ENCODE assay signal across 8 mouse cellular contexts in the genomic region with DNA sequence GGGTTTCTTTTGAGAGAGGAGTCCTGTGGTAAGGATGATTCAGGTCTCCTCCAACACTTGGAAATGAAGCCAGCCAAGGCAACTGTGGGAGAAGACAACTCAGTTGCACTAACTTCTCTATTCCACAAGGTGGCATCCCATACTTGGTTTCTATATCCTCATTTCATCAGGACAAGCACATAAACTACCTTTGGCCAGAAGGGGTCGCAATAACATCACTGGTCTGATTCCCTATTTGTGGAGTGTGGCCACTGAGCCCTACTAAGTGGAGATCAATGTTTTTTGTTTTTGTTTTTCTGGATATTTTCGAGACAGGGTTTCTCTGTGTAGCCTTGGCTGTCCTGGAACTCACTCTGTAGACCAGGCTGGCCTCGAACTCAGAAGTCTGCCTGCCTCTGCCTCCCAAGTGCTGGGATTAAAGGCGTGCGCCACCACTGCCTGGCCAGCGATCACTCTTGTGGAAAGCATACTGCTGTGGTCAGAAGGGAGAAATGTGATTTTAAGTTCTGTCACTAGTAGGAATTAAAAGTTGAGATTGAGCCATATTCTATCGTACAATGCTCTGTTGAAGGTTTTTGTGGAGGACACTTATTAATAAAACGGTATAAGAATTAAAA.
A peak's percentile ranks its signal among the peaks of the same experiment; 100 is the strongest.
DNase-seq lines count a peak whose midpoint lies in the region; ATAC-seq and TF ChIP-seq lines count a peak whose summit lies in the region.
"Not testable (repeated sequence)": the region's sequence is repeated elsewhere in the genome, so short reads cannot be mapped to it uniquely, and the experiment has no call there.

No protein-coding gene starts in this region.

- ATAC-seq in embryonic facial prominence, embryonic 15.5 days (ENCODE audit: insufficient number of reproducible peaks, low FRiP score, low TSS enrichment, low read depth), result peak; percentile 58
- ATAC-seq in kidney, embryonic 15.5 days (replicated peaks; ENCODE audit: low FRiP score), result peak; percentile 58
- peak; percentile 48 for ATAC-seq in limb, embryonic 13.5 days (ENCODE audit: low FRiP score, low read depth)
- peak; percentile 69 for ATAC-seq in midbrain, embryonic 14.5 days (ENCODE audit: low FRiP score, low TSS enrichment)
- peak; percentile 67 for ATAC-seq in stomach, postnatal 0 days (ENCODE audit: low FRiP score, low TSS enrichment)

- peak; percentile 33 for TF ChIP-seq CTCF in stomach, postnatal 0 days (IDR thresholded peaks at IDR 0.05; ENCODE audit: low read depth)

- not testable (repeated sequence) for H3K36me3 ChIP-seq in embryonic facial prominence, embryonic 15.5 days; heart, embryonic 10.5 days; kidney, embryonic 15.5 days; limb, embryonic 13.5 days; midbrain, embryonic 14.5 days (ENCODE audit: control insufficient read depth, insufficient read depth, low read length); stomach, postnatal 0 days (ENCODE audit: control insufficient read depth, insufficient read depth, low read length)

- not testable (repeated sequence) for H3K4me2 ChIP-seq in embryonic facial prominence, embryonic 15.5 days (replicated peaks); kidney, embryonic 15.5 days; limb, embryonic 13.5 days (replicated peaks); midbrain, embryonic 14.5 days (ENCODE audit: low read length); stomach, postnatal 0 days (replicated peaks; ENCODE audit: low read depth)

- WGBS in embryonic facial prominence, embryonic 15.5 days, result 67% methylated on average over 8 of the region's 8 CpGs
- WGBS in heart, embryonic 10.5 days, result 63% methylated on average over 8 of the region's 8 CpGs
- WGBS in kidney, embryonic 15.5 days, result 69% methylated on average over 8 of the region's 8 CpGs
- 68% methylated on average over 8 of the region's 8 CpGs for WGBS in limb, embryonic 13.5 days
- WGBS in midbrain, embryonic 14.5 days, result 67% methylated on average over 8 of the region's 8 CpGs
- WGBS in stomach, postnatal 0 days, result 64% methylated on average over 8 of the region's 8 CpGs

- not testable (repeated sequence) for H3K9ac ChIP-seq in embryonic facial prominence, embryonic 15.5 days; kidney, embryonic 15.5 days; limb, embryonic 13.5 days; midbrain, embryonic 14.5 days (replicated peaks; ENCODE audit: low read length); stomach, postnatal 0 days (ENCODE audit: low read length)

- not testable (repeated sequence) for TF ChIP-seq EP300 in stomach, postnatal 0 days (optimal IDR thresholded peaks at IDR 0.05)

- H3K27me3 ChIP-seq in embryonic facial prominence, embryonic 15.5 days; heart, embryonic 10.5 days (ENCODE audit: insufficient read depth, poor library complexity, severe bottlenecking); kidney, embryonic 15.5 days; limb, embryonic 13.5 days; midbrain, embryonic 14.5 days (ENCODE audit: control insufficient read depth, insufficient read depth, low read length); stomach, postnatal 0 days (ENCODE audit: control insufficient read depth, insufficient read depth, low read length): not testable (repeated sequence)

- H3K27ac ChIP-seq in embryonic facial prominence, embryonic 15.5 days (replicated peaks); heart, embryonic 10.5 days; kidney, embryonic 15.5 days; limb, embryonic 13.5 days; midbrain, embryonic 14.5 days (replicated peaks; ENCODE audit: low read depth, low read length); stomach, postnatal 0 days (replicated peaks): not testable (repeated sequence)

- H3K4me1 ChIP-seq in embryonic facial prominence, embryonic 15.5 days; heart, embryonic 10.5 days; kidney, embryonic 15.5 days; limb, embryonic 13.5 days; midbrain, embryonic 14.5 days (ENCODE audit: control insufficient read depth, insufficient read depth, low read length); stomach, postnatal 0 days (replicated peaks; ENCODE audit: control insufficient read depth, insufficient read depth): not testable (repeated sequence)

- not testable (repeated sequence) for H3K4me3 ChIP-seq in embryonic facial prominence, embryonic 15.5 days (replicated peaks); heart, embryonic 10.5 days; kidney, embryonic 15.5 days (replicated peaks); limb, embryonic 13.5 days; midbrain, embryonic 14.5 days (replicated peaks; ENCODE audit: low read depth, low read length); stomach, postnatal 0 days (ENCODE audit: low read depth, low read length)

- peak; percentile 60 for DNase-seq in CD4-positive helper T cell, adult 2 months (ENCODE audit: low read depth, low spot score)
- peak; percentile 38 to 48 for DNase-seq in adrenal gland, postnatal 36 days
- DNase-seq in heart, embryonic 10.5 days (ENCODE audit: low spot score), result peak; percentile 68
- DNase-seq in midbrain, embryonic 14.5 days; stomach, postnatal 0 days (ENCODE audit: low spot score): not testable (repeated sequence)

- not testable (repeated sequence) for H3K9me3 ChIP-seq in embryonic facial prominence, embryonic 15.5 days (replicated peaks); heart, embryonic 10.5 days; kidney, embryonic 15.5 days (replicated peaks); limb, embryonic 13.5 days; midbrain, embryonic 14.5 days (ENCODE audit: control insufficient read depth, low read length); stomach, postnatal 0 days (ENCODE audit: control insufficient read depth, low read length)
